Mouse (Mus musculus) spleen, postnatal 14 days (tissue): ENCODE data around the gene Rce1.

Experiments
- DNase-seq, 2 experiments: peaks; one replicate each; pipeline ENCODE4 v3.0.0; 2021 to 2022; ENCODE audit warnings: low spot score in 2 of 2

The Rce1 gene

DNA sequence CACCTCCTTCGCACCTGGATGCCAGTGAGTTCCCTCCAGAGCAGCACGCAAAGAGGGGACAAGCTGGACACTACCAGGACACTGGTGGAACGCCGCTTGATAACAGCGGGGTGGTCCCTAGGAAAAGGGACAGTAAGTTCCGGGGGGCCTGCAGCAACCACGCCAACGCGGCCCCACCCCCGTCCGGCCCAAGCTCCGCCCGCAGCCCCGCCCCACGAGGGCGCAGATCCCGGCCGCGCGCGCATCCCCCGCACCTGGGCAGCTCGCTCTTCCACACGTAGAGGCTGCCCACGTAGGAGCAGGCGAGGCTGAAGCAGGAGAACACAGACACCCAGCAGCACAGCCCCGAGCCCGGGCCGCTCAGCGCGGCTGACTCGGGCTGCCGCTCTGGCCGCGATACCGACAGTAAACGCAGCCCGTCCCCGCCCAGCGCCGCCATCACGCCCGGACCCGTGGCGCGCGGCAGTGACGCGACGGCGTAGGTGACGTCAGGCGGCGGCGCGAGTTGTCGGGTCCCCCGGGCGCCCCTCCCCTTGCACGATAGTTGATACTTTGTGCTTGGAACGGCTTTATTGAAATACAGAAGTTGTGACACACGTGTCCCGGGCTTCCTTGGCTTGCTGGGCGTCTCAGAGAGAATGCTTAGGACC, at the start of gene Rce1:
TSS of gene Rce1 (minus strand) at position 463 of the 650 bp plus-strand sequence.
- peak; percentile 74 to 90 for DNase-seq

- no peak for DNase-seq
Measured at GRCm38 (mm10) chr19:4672401-4672800, 47.0 kb upstream of the Rce1 start.

GRCm38 (mm10) chr19:4670776-4671175, 45.3 kb upstream of the Rce1 start:
- DNase-seq: no peak

DNA sequence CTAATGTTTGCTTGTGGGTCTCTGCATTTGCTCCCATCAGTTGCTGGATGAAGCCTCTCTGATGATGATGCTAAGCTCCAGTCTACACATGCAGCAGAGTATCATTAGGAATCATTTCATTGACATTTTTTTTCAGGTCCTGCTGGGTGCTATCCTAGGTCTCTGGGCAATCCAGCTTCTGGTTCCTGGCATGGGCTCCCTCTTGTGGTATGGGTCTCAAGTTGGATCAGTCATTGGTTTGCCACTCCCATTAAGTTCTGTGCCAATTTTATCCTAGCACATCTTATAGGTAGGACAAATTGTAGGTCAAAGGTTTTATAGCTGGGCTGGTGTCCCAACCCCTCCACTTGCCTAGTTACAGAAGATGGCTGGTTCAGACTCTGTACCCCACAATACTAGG, 41.4 kb upstream of the Rce1 start:
- DNase-seq: no peak

DNA sequence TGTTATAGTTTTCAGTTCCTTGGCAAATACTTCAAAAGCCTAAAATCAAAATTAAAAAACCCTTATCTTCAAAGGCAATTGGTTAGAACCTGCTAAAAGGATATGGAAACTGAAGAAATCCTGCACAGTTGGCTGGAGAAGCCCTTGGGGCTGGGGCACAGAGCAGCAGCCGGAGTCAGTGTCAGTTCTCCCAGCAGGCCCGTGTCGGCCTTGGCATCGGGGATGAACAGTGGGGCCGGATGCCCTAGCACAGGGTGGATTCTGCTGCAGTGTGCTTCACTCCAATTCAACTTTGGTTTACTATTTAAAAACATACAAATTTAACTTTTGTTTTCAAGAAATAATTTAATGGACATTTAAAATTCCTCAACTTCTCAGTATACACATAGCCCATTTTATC, 32.7 kb upstream of the Rce1 start:
- DNase-seq: no peak

DNA sequence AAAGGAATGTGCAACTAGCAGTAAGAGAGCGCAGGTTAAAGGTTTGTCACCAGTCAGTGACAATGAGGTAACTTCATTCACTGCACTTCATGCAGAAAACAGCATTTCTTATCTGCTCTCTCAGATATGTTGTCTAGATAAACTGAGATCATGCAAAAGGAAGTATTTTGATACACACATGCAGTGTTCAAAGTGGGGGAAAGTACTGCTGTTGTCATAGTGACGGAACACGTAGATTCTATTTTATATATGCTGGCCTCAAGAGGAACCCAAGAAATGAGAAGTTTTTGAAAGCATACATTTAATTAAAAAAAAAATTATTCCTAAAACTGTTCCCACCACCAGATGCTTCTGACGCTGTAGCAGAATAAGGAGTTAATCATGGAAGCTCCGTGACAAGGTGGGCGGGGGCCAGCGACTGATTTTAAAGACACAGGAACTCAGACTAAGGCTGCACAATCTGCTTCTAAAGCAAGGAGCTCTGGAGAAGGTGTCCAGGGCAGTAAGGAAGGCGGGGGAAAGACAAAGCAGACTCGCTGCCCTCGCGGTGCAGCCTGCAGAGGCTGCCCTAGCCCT, 21.6 kb upstream of the Rce1 start:
- DNase-seq: no peak

DNA sequence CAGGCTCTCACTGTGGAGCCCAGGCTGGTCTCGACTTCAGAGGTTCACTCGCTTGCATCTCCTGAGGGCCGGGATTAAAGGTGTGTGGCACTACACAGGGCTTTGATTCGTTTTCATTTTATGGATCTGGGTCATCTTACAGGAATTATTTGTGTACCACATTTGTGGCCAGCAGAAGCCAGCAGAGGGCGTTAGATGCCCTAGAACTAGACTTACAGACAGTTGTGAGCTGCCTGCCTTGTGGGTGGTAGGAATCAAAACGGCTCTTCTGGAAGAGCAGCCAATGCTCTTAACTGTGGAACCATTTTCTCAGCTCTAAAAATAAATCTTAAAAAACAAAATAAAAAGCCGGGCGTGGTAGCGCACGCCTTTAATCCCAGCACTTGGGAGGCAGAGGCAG, 18.8 kb upstream of the Rce1 start:
- DNase-seq: no peak

DNA sequence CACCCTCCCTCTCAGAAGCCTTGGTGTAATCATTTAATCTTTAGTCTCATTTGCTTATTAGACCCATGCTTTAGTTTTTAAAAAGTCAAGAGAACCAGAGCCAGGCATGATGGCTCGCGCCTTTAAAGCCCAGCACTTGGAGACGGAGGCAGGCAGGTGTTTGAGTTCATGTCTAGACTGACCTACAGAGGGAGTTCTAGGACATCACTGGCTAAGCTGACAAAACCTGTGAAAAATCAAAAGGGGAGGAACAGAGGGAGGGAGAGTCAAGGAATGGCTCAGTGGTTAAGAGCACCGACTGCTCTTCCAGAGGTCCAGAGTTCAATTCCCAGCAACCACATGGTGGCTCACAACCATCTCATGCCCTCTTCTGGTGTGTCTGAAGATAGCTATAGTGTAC, 10.5 kb upstream of the Rce1 start:
- no peak for DNase-seq

GRCm38 (mm10) chr19:4628819-4629218, 3.4 kb upstream of the Rce1 start:
- peak in 1 of 2 experiments; percentile 51 for DNase-seq

GRCm38 (mm10) chr19:4625829-4626535, 541 bp upstream of the Rce1 start:
- no peak for DNase-seq

- no peak for DNase-seq
Measured at GRCm38 (mm10) chr19:4624406-4625178, 849 bp downstream of the Rce1 start.

DNA sequence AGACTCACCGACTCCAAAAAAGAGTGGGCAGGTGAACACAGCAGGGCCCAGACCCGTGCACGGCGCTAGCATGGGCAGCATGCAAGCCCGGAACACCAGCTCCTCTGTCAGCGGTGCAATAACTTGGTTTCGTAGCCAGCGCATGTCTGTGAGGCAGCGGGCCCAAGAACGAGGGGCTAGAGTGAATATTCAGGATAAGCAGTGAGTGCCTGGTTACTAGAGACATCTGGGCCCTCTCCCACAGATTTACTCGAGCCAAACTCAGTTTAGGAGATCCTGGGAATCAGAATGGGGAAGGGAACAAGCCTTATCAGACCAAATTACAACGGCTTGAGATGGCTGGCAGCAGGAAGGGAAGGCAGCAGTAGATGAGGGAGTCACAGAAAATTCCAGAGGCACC, 1.4 kb downstream of the Rce1 start:
- DNase-seq: no peak

DNA sequence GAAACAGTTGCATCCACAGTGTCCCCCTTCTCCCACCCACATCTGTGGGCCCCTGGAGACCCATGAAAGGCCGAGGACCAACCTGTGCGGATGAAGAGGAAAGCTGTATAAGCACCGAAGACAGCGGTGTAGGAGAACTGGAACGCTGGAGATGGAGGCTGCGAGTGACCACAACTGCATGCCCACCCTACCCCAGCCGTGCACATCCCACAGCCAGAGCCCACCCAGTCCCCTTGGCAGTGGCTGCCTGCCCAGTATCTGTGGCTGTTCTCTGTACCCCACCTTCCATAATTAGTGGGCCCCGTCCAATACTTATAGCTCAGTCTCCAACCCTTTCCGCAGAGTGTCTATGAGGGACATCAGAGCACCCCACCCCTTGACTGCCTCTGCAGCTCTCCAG, 2.0 kb downstream of the Rce1 start:
- no peak for DNase-seq

GRCm38 (mm10) chr19:4622780-4623179, 2.7 kb downstream of the Rce1 start:
- no peak for DNase-seq

GRCm38 (mm10) chr19:4620721-4621120, 4.7 kb downstream of the Rce1 start:
- no peak for DNase-seq

DNA sequence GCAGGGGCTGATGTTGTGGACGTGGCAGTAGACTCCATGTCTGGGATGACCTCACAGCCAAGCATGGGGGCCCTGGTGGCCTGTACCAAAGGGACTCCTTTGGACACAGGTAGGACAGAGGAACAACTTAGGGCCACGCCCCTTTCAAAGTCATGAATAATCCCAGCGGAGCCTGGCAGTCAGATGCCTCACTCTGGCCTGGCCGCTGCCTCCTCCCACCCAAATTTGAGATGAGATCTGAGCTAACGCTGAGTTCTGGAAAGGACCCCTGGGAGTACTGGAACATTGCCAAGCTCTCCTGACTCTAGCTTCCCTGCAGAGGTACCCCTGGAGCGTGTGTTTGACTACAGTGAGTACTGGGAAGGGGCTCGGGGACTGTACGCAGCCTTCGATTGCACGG, 6.0 kb downstream of the Rce1 start:
- DNase-seq: no peak

DNA sequence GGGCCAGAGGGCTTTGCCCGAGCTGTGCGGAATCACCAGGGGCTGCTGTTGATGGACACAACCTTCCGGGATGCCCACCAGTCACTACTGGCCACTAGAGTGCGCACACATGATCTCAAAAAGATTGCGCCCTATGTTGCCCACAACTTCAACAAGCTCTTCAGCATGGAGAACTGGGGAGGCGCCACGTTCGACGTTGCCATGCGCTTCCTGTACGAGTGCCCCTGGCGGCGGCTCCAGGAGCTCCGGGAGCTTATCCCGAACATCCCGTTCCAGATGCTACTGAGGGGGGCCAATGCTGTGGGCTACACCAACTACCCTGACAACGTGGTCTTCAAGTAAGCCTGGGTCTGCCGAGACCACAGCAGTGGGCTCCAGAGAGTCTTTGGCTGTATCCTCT, 7.3 kb downstream of the Rce1 start:
- no peak for DNase-seq

DNA sequence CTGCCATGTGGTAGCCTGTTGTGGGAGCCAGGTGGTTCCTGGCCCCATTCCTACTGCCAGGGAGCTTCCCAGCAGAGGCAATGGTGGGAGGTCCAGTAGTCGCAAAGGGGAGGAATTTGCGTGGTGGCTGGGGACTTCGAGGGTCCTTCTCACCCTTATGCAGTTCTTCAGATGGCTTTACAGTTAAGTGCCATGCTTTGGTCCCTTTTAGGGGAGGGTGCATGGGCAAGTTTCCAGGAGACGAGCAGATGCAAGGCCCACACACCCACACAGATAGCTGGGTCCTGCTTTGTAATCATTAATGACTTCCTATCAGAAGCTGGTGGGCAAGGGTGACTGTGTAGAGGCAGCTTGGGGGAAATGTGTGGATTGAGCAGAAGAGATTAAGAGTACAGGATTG, 8.9 kb downstream of the Rce1 start:
- DNase-seq: no peak

GRCm38 (mm10) chr19:4615151-4616093, 10.0 kb downstream of the Rce1 start, which contains the start of gene Lrfn4:
Gene Lrfn4 (minus strand): TSS chr19:4615667.
- peak in 1 of 2 experiments; percentile 39 for DNase-seq

GRCm38 (mm10) chr19:4614305-4615150, 10.9 kb downstream of the Rce1 start:
- no peak for DNase-seq
